Mouse (Mus musculus): Measurements from ENCODE around the gene 6820408C15Rik.

The 6820408C15Rik gene

DNA sequence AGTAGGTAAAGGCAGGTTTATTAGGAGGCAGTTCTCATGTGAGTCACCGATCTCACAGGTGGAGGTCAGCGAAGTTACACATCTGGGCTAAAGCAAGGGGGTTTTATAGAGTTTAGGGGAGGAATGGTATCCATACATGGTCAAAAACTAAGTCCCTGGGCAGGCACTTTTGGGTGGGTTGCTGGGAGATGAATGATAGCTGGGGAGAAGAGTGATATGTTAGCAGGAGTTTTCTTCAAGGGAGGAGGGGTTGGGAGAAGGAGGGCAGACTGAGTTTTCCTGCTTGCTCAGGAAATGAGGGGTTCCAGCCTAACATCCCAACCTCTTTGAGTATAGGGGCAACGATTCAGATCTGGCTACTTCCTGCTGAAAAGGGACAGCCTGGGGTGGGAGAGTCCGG, at the start of gene 6820408C15Rik:
Gene 6820408C15Rik, plus strand, starts transcription at position 301 of the 400 bp plus-strand sequence.
- no peak for DNase-seq (ENCODE audit: low spot score in 2 of 2)

DNA sequence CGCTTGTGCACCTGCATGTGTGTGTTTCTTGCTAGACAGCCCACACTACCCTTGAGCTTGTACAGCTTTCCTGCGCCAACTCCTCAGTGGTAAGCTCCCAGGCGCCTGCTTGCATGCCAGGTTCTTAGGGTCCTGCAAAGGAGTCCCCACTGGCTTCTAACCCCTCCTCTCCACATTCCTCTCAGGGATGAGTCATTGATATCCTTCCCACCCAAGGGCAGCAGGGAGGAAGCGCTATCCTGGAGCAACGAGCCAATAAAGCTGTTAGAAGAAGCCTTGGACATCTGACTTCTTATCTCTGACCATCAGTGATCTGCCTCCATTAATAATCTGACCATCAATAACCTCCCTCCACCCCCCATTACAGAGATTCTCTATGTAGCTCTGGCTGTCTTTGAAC, 47.5 kb upstream of the 6820408C15Rik start:
- DNase-seq (ENCODE audit: low spot score in 2 of 2): no peak

DNA sequence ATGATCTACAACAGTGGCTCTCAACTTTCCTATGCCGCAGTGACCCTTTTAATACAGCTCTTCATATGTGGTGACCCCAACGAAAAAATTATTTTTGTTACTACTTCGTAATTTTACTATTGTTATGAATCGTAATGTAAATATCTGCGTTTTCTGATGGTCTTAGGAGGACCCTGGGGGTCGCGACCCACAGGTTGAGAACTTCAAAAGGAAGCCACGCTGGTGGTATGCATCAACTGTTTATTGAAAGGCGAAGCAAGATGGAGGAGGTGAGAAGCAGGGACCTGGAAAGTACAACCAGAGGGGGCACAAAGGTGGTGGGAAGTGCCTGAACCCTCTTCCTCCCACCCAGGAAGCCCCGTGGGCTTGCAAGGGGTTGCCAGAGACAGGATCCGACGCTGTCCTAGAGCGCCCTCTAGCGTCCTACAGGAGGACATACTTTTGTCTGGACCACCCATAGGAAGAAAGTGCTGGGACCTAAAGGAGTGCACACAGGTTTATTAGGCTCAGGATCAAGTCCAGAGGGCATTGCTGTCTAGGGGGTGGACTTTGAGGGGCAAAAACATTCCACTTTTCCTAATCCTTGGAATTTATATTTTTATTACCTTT, 46.8 kb upstream of the 6820408C15Rik start:
- peak in 1 of 2 experiments; percentile 59 for DNase-seq (ENCODE audit: low spot score in 2 of 2)

DNA sequence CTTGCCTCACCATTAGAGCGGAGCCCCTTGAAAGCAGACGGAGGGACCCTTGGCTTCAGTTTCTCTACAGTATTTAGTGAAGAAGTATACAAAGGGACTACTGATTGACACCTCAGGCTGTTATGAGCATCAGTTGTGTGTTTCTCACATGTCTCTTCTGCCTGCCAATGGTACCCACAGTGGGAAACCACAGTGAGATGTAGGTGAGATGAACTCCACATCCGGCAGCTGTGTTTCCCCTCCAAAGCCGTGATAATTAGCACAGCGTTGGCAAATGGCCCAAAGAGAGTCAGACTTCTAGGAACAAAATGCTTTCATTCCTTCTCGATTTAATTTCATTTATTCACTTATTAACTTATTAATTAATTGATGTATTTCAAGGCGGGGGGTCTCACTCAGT, 43.3 kb upstream of the 6820408C15Rik start:
- no peak for DNase-seq (ENCODE audit: low spot score in 2 of 2)

DNA sequence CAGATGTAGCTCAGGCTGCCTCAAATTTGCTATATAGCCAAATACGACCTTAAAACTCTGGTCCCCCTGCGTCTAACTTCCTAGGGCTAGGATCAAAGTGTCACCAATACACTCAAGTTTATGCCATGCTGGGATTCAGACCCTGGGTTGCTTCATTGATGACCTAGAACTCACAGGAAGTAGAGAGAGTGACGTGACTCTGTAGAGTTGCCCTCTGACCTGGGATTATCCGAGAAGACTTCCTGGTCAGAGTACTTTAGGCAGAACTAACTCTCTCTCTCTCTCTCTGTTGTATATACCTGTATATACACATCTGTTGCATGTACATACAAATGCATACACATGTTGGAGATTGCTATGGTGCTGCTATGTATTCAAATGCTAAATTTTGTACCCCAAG, 42.7 kb upstream of the 6820408C15Rik start:
- no peak for DNase-seq (ENCODE audit: low spot score in 2 of 2)

DNA sequence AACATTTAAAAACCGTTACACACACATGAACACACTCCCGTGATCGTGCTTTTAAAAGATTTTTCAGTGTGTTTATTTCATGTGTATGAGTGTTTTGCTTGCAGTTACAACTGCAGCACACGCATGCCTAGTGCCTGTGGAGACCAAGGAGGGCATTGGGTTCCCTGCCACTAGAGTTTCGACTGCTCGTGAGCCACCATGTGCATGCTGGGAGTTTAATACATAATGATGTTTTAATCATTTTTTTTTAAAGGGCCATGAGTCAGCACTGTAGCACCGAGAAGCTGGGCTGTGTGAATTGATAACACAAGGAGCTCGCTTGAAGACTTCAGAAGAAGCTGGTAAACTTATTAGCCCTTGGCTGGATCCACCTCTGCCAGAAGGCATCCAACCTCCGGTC, 41.8 kb upstream of the 6820408C15Rik start:
- DNase-seq (ENCODE audit: low spot score in 2 of 2): no peak

DNA sequence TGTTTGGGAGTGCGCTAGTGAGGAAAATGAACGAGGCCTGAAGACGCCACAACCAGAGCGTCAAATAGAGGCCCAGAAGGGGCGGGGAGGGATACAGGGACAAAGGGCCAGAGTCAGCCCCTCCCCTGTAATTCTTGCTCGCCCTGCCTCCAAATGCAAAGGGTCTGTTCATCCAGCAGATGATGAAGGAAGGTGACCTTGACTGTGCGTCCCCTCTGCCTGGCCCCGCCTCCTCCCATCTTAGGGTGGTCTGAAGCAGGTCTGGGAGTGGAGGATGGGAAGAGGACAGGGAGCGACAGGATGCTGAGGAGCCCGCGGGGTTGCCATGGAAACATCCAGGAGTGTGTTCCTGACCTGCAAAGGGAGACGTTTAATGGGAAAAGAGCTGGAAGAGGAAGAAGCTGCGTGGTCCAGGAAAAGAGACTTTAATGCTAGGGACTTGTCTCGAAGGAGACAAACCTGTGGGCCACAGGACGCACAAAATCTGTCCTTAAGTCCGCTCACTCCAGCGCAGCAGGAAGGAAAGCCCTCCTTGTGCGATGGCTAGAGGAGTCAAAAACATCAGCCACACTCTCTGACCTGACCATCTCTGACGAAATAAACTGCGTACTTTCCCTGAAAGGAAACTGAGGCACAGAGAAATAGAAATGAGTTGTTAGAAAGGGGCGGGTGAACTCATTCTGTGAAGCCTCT, 39.6 kb upstream of the 6820408C15Rik start:
- peak in 1 of 2 experiments; percentile 60 for DNase-seq (ENCODE audit: low spot score in 2 of 2)

DNA sequence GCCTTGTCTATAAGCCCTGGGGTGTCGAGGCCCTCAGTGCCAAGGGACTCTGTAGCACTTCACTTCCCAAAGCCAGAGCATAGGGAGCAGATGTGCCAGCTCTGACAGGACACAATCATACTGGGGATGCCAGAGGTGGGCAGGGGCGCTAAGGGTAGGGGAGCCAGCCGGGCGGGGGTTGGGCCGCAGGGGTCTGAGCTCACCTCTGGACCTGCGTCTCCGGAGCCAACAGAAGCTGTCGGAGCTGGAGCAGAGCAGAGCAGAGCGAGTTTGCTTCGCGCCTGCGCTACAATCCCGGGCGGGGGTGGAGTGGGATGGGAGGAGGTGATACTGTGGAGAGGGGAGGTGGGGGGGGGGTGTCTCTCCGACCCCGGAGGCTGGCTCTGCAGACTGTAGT, 39.0 kb upstream of the 6820408C15Rik start, which contains the start of gene Nrsn2:
Gene Nrsn2, minus strand, starts transcription at position 294 of the 397 bp plus-strand sequence.
- DNase-seq (ENCODE audit: low spot score in 2 of 2): peak in 1 of 2 experiments; percentile 38

DNA sequence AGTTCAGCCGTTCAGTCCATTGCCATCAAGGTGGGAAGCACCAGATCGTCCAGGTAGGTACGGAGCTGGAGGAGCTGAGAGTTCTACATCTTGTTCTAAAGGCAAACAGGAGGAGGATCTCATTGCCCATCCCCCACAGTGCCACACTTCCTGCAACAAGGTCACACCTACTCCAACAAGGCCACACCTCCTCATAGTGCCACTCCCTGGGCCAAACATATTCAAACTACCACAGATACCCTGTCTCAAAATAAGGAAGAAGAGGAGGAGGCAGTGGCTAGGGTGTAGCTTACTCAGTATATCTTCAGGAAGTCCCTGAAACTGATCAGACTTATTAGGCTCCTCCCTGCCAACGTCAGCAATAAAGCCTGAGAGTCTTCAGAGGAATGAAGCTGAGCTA, 31.2 kb upstream of the 6820408C15Rik start:
- no peak for DNase-seq (ENCODE audit: low spot score in 2 of 2)

DNA sequence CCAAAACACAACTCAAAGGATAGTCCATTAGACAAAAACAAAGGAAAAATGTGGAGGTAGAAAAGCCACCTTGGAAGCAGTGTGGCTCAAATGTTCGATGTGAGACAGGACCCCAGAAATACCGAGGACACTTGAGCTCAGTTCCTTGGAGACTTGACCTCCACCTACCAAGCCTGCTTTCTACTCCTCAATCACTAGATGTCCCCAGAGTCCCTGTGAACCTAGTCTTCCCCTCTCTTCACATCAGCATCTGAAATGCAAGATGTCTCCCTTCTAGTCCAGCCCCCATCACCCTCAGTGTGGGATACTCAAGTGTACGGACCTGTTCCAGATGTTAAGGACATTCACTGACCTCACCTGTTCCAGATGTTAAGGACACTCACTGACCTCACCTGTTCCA, 22.6 kb upstream of the 6820408C15Rik start:
- DNase-seq (ENCODE audit: low spot score in 2 of 2): peak in 1 of 2 experiments; percentile 37

DNA sequence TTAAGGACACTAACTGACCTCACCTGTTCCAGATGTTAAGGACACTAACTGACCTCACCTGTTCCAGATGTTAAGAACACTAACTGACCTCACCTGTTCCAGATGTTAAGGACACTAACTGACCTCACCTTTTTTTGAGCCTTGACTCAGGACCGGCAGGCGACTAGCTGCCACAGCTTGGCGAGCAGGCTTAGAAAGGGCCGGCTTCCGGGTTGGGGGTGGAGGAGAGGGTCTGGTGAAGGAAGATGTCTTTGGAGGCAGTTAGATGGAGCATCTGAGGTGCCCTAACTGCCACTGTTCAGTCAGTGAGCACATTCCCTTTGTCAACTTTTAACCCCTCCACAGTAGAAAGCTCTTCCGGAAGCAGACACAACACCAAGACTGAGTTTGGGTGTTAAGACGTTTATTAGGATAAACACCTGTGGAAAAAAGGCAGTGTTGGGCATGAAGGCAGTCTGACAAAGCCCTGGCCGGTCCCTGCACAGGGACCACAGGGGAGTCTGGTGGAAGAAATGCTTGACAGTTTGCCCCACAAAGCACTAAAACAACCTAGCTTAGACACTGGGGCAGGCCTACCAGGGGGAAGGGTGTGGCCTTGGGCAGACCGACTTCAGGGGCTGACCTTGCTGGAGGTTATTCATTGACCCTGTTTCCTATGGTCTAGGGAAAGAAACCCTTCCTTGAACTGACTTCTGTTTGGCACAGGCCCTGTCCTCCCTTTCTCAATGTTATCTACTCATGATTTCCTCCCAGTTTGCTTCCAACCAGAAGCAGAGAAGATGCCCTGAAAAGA, 22.0 kb upstream of the 6820408C15Rik start:
- no peak for DNase-seq (ENCODE audit: low spot score in 2 of 2)

DNA sequence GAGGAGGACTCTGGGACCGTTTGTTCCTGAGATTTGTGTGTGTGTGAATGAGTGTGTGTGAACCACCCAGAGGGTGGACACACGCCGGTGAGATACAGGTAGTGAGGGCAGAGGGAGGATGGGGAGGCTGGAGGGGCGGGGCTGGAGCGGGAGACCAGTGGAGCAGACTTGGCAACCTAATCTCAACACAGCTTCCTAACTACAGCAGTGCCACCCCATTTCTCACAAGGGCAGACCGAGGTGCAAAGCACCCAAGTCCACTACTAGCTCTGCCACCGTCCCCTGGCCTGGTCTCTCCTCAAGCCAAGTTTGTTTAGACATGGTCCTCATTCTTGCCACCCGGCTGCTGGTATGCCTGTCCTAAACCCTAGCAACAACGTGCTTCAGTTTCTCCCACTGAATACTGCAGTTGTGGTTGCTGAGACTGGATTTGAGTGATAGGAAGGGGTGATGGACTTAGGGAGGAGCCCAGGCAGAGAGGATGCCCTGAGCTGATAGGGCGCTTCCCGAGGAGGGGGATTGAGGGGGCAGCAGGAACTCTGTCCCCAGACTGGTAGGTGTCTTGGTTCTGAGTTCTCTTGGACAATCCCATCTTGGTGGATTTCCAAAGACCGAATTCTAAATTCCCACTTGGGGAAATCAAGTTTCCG, 20.0 kb upstream of the 6820408C15Rik start:
- DNase-seq (ENCODE audit: low spot score in 2 of 2): no peak

DNA sequence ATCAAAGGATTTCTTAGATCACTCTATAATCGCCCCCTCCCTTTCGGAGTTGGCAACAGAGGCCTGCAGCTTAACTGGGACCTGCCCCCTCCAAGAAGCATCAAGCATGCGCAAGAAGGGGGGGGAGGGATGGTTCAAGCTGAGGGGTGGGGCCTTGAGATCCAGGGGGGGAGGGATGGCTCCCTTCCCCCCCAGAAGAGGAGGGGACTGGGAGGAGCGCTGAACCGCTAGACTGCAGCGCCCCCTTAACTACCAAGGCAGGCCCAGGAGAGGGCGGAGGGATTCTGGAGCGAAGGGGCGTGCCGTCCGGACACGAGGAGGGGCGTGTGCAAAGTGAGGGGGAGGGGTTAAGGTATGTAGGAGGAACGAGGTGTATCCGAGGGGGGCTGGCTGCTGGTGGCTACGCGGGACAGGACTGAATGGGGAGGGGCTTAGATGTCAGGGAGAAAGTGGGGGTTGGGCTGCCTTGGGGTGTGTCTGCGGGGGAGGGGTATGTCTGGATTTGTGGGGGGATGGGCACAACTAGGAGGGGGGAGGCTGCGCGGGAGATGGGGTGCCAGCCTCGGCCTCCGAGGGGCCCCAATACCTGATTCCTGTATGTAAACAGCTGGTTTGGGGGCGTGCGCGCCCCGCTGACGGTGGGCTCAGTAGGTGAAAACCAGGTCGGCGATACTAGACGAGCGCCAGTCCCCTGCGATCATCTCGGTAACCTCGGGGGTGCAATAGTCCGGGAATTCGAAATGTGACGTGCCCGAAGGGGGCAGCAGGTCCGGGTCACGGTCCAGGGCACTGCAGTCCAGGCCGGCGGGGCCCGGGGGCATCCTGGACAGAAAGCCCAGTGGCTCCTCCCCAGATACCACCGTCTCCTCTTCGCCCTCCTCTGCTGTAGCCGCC, 19.0 kb upstream of the 6820408C15Rik start:
- peak; percentile 65 to 85 for DNase-seq (ENCODE audit: low spot score in 2 of 2)

DNA sequence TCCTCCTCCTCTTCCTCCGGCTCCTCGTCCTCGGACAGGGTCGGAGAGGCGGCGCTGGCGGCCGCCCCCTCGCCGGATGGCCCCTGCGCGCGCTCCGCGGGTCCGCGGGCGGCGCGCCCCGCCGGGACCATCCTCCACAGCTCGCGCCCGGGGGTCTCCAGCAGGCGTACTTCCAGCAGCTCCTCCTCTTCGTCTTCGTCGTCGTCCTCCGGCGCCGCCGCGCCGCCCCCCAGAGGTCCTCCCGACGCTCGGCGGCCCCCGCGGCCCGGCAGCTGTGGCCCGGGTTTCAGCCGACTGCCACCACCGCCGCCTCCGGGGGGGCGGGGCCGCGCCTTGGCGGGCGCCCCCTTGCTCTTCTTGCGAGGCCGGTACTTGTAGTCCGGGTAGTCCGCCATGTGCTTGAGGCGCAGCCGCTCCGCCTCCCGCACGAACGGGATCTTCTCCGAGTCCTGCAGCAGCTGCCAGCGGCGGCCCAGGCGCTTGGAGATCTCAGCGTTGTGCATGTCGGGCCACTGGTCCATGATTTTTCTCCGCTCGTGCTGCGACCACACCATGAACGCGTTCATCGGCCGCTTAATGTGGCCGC, 18.3 kb upstream of the 6820408C15Rik start:
- peak; percentile 65 to 82 for DNase-seq (ENCODE audit: low spot score in 2 of 2)

DNA sequence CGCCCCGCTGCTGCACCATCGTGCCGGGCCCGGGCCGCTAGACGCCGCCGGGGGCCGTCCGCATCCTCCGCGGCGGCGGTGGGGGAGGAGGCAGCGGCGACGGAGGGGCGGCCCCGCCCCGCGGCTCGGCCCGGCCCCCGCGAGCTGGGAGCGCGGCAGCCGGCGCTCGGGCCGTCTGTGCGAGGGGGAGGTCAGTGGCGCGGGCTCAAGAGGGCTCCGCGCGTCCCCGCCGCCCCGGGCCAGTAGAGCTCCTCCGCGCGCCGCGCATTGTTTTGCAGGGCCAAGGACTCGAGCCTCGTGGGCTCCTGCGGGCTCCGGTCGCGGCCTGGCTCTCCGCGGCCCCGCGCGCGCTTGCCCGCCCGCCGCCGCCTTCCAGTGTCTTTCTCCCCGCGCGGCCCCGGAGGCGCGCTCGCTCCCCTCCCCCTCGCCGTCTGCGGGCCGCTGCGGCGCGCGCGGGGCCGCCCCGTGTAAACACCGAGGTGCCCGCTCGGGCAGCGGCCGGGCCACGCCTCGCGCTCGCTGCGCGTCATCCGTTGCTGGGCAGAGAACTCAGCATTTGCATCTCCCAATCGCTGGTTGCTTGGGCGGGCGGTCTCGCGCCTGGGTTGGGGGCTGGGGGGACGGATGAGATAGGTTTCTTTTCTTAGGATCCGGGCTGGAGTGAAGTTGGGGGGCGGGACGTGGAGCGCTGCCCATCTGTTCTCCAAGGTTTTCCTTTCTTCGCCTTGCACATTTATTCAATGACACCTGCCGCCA, 17.5 kb upstream of the 6820408C15Rik start, which contains the start of gene Sox12:
Gene Sox12, minus strand, starts transcription at position 384 of the 756 bp plus-strand sequence.
- DNase-seq (ENCODE audit: low spot score in 2 of 2): peak; percentile 98 to 99

DNA sequence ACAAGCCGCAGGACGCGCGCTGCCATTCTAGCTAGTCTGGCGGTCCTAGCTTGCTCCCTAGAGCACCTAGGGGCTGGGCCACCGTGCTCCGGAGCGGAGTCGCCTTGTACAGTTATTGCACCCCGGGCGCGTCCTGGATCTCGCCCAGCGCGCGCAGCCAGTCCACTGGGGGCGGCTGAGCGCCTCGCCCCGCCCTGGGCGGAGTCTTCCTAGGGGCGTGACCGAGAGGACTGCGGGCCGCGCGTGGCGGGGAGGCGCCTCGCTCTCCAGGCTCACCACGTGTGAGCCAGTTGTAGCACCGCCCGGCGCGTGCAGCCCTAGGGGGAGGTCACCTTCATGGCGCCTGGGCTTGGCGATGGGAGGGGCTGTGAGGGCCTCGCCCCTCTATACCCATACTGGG, 16.7 kb upstream of the 6820408C15Rik start:
- DNase-seq (ENCODE audit: low spot score in 2 of 2): peak; percentile 70 to 89

DNA sequence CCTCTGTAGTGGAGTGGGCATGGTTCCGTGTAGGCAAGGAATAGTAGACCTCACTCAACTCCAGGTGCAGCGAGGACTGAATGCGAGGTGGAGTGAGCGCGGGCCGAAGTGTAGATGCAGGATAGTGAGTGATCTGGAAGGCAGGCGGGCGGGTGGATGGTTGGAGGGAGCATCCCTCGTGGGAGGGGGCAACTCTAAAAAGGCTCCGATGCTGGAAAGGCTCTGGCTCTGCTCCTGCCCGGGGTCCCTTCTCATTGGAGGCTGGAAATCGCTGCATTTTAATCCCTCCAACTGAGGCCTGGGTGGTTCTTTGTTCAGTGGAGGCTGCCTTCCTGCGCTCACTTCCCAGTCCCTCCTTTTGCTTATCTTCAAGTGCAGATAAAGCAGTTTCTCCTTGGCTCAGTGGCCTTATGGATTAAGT, 16.3 kb upstream of the 6820408C15Rik start:
- no peak for DNase-seq (ENCODE audit: low spot score in 2 of 2)

DNA sequence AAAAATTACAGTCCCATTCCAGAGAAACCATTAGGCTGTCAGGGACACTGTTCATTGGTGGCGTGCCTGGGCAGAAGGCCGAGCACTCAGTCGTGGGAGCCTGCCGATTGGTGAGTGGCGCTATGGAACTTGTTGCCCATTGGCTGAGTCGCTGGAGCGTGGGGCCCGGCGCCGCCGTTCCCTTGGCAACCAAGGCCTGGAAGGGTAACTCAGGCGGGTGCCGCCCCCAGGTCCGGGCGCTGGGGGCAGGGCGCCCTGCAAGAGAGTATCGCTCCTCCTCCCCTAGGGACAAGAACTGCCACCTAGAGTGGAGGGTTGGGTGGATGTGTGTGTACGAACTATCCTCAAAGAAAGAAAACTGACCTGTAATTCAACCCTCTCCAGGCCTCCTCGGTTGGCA, 9.3 kb upstream of the 6820408C15Rik start:
- DNase-seq (ENCODE audit: low spot score in 2 of 2): peak; percentile 85 to 94

DNA sequence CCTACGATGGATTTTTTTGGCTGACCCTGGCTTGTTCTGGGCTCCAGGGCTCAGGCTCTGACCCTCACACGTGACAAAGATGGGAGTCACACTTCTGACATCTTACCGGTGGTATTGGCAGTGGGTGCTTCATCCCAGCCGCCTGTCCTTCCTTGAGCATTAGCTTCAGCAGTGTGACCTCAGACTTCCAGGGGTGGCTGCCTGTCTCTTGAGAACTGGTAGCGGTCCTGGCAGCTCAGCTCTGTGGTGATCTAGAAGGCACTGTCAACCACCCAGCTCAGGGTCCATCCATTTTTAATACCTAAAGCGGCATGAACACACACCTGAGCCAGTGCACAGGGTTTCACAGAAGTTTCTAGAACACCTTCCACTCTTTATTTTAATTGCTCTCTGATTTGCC, 5.6 kb upstream of the 6820408C15Rik start:
- DNase-seq (ENCODE audit: low spot score in 2 of 2): no peak

DNA sequence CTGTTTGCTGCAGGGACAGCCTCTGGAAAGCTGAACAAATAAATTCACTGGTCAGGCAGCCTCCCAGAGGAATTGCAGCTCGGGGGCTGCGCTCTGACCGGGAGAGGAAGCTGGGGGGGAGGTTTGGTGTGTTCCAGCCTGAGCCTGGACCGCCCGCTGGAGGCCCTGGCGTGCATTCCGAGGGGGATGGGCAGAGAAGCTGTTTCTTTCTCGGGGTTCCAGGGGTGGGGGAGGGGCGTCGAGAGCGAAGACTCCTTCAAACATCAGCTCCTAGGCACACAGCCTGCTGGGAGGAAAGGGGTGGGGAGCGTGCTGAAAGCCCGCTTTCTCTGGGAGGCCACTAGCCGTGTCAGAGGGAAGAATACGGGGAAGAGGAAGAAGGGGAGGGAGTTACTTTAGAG, 4.4 kb upstream of the 6820408C15Rik start:
- DNase-seq (ENCODE audit: low spot score in 2 of 2): peak; percentile 61 to 84
